Mouse (Mus musculus) macrophage (primary cell): Measurements from ENCODE around the gene Ank. TPM values are rescaled to one million over a fixed set of nuclear protein-coding genes. Genes with fewer than 3 reads are reported as not detected.

ENCODE experiments used
- H3K27ac ChIP-seq: fragments of 350-480 bp; formaldehyde crosslinking; 2 replicates; pipeline ENCODE4 v1.9.0; 2021
- H3K36me3 ChIP-seq: fragments of 350-480 bp; formaldehyde crosslinking; 2 replicates; pipeline ENCODE4 v1.9.0; 2021; ENCODE audit errors: inconsistent target
- H3K4me3 ChIP-seq: fragments of 350-480 bp; formaldehyde crosslinking; 2 replicates; pipeline ENCODE4 v1.9.0; 2021; ENCODE audit errors: inconsistent target
- H3K79me2 ChIP-seq: fragments of 350-480 bp; formaldehyde crosslinking; 2 replicates; pipeline ENCODE4 v1.9.0; 2021; ENCODE audit errors: inconsistent target
- WGBS: methylation state at CpG from one replicate; pipeline ENCODE4 v1.1.7; 2026; ENCODE audit warnings: inconsistent platforms; ENCODE audit not compliant: missing documents; 5-methylcytosine and 5-hydroxymethylcytosine counted together
- polyA plus RNA-seq: library from polyadenylated mRNA; stranded (reverse); fragments of 250-400 nt; gene quantifications from 3 replicates; pipeline ENCODE4 v1.2.4, GENCODE M21; 2018; ENCODE audit warnings: inconsistent platforms

Gene Ank
- polyA plus RNA-seq, 1 experiment from 2014 or later: 22.5 TPM

GRCm38 (mm10) chr15:27641171-27641570 is 174.7 kb downstream of the Ank start:
- H3K79me2 ChIP-seq: no peaks in the 10 kb centered on the region
- WGBS: 33% methylated on average over 8 of the region's 12 CpGs
- H3K27ac ChIP-seq: no peak overlapping the region
- no peaks in the 10 kb centered on the region for H3K36me3 ChIP-seq
- H3K4me3 ChIP-seq: no peak overlapping the region

GRCm38 (mm10) chr15:27642895-27643294 is 176.4 kb downstream of the Ank start:
- H3K36me3 ChIP-seq: no peaks in the 10 kb centered on the region
- H3K27ac ChIP-seq: no peak overlapping the region
- H3K79me2 ChIP-seq: no peaks in the 10 kb centered on the region
- WGBS: 90% methylated on average over 3 of the region's 3 CpGs
- H3K4me3 ChIP-seq: no peak overlapping the region

Other genes with a start within 250 kb of the Ank start
- 43.1 to 52.3 TPM (median 48.8 TPM) in 3 replicates for gene Otulin, start 164.0 kb downstream of the Ank start, polyA plus RNA-seq
- gene Otulinl, start 214.9 kb downstream of the Ank start, polyA plus RNA-seq: 61.1 to 168 TPM (median 87.5 TPM) in 3 replicates